Mouse (Mus musculus): Measurements from ENCODE around the gene Loxl4. TPM values are rescaled to one million over a fixed set of nuclear protein-coding genes. Genes with fewer than 3 reads are reported as not detected.

Loxl4 gene
- polyA plus RNA-seq, 1 experiment: 0.08 TPM

DNA sequence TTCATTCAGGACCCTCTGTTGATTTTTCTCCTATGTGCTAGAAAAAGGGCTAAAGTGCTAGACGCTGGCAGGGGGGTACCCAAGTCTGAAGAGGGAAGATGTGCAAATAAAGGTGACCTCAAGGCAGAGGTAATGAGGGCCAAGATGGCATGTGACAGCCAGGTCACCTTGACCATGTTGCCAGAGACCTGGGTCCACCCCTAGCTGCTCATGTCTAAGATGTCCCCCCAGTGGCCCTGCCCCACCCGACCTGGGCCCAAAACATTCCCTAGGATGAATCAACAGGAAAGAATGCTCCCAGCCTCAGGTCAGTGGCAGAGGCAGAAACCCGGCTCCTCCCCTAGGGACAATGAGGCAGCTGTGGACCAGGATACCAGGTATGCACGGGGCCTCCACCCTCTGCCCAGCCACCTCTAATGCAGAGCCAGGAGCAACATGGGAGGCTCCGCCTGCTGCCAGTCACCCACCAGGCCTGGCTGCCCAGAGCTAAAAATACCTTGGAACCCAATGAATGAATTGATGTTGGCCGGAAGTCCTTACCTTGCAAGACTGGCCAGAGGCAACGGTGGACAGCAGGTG, 1.1 kb upstream of the Loxl4 start:
- no peak overlapping the region for H3K27ac ChIP-seq (ENCODE audit: insufficient read depth, low read length)
- no peaks in the 10 kb centered on the region for H3K4me1 ChIP-seq (ENCODE audit: control insufficient read depth, insufficient read depth, low read length)
- no peak overlapping the region for H3K4me3 ChIP-seq (ENCODE audit: insufficient read depth, low read length)
- TF ChIP-seq CTCF (IDR thresholded peaks at IDR 0.05; ENCODE audit: extremely low read depth, insufficient read depth, low read length) (no peak), POLR2A (IDR thresholded peaks at IDR 0.05; ENCODE audit: extremely low read depth, insufficient read depth, low read length) (no peak)

DNA sequence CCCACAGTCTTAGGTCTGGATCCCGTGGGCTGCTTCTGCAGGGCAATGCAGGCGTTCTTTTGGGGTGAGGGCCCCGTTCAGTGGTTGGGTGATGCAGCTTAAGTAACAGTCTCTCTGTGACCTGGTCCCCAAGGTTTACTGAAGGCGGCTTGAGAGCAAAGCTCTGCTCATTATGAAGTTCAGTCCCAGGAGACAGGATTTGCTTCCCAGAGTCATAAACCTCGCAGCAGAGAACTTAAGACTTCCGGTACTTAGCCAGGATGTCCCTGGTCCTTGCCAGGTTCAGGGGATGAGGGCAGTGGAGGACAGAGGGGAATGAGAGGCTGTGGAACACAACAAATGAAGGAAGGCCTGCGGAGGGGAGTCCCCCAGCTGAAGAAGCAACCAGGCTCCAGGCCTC, 503 bp upstream of the Loxl4 start:
- TF ChIP-seq POLR2A (IDR thresholded peaks at IDR 0.05; ENCODE audit: extremely low read depth, insufficient read depth, low read length) (no peak), CTCF (IDR thresholded peaks at IDR 0.05; ENCODE audit: extremely low read depth, insufficient read depth, low read length) (no peak)
- Histone ChIP-seq H3K4me3 (ENCODE audit: insufficient read depth, low read length) (no peak overlapping the region), H3K4me1 (ENCODE audit: control insufficient read depth, insufficient read depth, low read length) (no peaks in the 10 kb centered on the region), H3K27ac (ENCODE audit: insufficient read depth, low read length) (no peak overlapping the region)

DNA sequence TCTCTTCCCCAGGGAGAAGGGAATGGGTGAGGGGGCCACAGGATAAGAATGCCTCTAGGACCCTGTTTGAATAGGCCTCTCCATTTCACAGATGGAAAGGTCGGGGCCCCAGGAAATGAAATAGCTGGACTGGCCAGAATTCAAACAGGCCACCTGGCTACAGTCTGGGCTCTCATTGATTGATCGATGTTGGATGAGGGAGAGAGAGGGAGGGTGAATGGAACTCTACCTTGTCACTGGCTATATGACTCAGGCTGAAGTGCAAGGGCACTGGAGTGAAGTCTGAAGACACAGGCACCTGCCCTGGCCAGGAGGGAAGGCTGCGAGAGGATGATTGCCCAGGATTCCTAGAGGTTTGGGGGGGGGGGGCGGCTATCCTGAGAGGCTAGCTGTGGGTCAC, 867 bp downstream of the Loxl4 start:
- Histone ChIP-seq H3K27ac (ENCODE audit: insufficient read depth, low read length) (no peak overlapping the region), H3K4me3 (ENCODE audit: insufficient read depth, low read length) (no peak overlapping the region), H3K4me1 (ENCODE audit: control insufficient read depth, insufficient read depth, low read length) (no peaks in the 10 kb centered on the region)
- TF ChIP-seq CTCF (IDR thresholded peaks at IDR 0.05; ENCODE audit: extremely low read depth, insufficient read depth, low read length) (no peak), POLR2A (IDR thresholded peaks at IDR 0.05; ENCODE audit: extremely low read depth, insufficient read depth, low read length) (no peak)

DNA sequence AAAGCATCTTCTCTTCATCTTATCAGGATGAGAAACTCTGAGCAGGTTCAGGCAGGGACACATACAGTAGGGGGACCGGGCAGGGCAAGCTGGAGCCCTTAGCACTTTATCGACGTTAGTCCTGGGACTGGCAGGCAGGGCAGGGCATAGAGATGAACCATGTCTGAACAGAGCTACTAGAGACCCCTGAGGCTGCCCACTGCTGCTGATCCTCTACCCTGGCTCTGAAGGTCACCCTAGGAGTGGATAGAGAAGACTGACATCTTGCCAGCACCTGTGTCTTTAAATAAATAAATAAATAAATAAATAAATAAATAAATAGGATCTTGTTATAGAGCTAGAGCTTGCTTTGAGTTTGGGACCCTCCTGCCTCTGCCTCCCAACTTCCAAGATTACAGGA, 2.9 kb downstream of the Loxl4 start:
- Histone ChIP-seq H3K4me1 (ENCODE audit: control insufficient read depth, insufficient read depth, low read length) (no peaks in the 10 kb centered on the region), H3K27ac (ENCODE audit: insufficient read depth, low read length) (no peak overlapping the region), H3K4me3 (ENCODE audit: insufficient read depth, low read length) (no peak overlapping the region)
- TF ChIP-seq POLR2A (IDR thresholded peaks at IDR 0.05; ENCODE audit: extremely low read depth, insufficient read depth, low read length) (no peak), CTCF (IDR thresholded peaks at IDR 0.05; ENCODE audit: extremely low read depth, insufficient read depth, low read length) (no peak)

DNA sequence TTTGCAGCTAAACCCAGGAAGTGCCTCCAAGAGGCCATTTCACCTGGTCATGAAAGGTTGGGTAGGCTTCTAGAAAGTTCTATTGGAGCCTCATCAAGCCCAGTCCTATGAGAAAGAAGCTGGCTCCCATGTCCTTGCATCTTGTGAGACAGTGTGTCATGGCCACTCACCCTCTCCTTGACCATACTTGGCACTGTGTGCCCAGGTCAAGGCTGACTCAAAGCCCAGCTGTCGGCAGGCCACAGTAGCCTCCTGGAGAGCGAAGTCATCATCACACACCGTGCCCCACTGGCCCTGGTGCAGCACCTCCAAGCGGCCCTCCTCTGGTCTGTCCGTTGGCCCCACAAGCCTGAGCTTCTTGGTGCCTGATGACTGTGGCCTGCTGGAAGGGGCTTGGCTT, 4.5 kb downstream of the Loxl4 start:
- TF ChIP-seq POLR2A (IDR thresholded peaks at IDR 0.05; ENCODE audit: extremely low read depth, insufficient read depth, low read length) (no peak), CTCF (IDR thresholded peaks at IDR 0.05; ENCODE audit: extremely low read depth, insufficient read depth, low read length) (no peak)
- H3K4me3 ChIP-seq (ENCODE audit: insufficient read depth, low read length): no peak overlapping the region
- no peaks in the 10 kb centered on the region for H3K4me1 ChIP-seq (ENCODE audit: control insufficient read depth, insufficient read depth, low read length)
- no peak overlapping the region for H3K27ac ChIP-seq (ENCODE audit: insufficient read depth, low read length)

DNA sequence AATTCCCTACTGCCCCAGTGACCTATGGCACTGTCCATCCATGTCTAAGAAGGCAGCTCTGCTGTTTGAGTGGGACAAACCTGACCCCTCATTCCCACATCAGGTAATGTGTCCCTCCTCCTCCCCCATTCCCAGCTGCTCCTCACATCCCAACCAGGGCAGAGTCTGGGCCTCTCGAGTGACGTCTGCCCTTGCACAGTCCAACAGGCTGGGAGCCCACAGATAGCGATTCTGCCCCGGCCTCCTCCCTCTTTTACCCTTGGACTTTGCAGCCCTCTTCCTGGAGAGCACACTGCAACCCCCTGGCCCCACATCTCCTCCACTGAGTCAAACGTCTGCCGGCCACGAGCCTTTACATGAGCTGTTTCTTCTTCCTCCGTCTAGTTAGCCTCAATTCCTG, 10.0 kb downstream of the Loxl4 start:
- no peak for TF ChIP-seq CTCF (IDR thresholded peaks at IDR 0.05; ENCODE audit: extremely low read depth, insufficient read depth, low read length)
- no peak for TF ChIP-seq POLR2A (IDR thresholded peaks at IDR 0.05; ENCODE audit: extremely low read depth, insufficient read depth, low read length)
- Histone ChIP-seq H3K4me3 (ENCODE audit: insufficient read depth, low read length) (no peak overlapping the region), H3K27ac (ENCODE audit: insufficient read depth, low read length) (no peak overlapping the region), H3K4me1 (ENCODE audit: control insufficient read depth, insufficient read depth, low read length) (no peaks in the 10 kb centered on the region)

DNA sequence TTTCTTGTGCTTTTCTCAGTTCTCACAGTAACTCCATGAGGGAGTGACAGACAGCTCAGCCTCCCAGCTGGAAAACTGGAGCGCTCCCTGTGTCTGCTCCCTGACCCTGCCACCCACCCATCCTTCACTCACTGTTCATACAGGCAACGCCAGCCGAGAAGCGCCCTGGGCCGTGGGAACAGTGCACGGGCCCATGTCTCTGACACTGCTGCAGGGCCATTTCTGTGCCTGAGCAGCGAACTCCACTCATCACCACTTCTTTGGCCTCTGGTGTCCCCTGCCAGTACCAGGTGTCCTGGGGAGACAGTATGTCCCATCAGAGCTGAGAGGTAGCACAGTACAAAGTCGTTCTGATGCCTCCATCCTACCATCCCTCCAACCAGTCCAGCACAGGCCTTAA, 10.6 kb downstream of the Loxl4 start:
- no peak for TF ChIP-seq POLR2A (IDR thresholded peaks at IDR 0.05; ENCODE audit: extremely low read depth, insufficient read depth, low read length)
- TF ChIP-seq CTCF (IDR thresholded peaks at IDR 0.05; ENCODE audit: extremely low read depth, insufficient read depth, low read length): no peak
- Histone ChIP-seq H3K4me3 (ENCODE audit: insufficient read depth, low read length) (no peak overlapping the region), H3K27ac (ENCODE audit: insufficient read depth, low read length) (no peak overlapping the region), H3K4me1 (ENCODE audit: control insufficient read depth, insufficient read depth, low read length) (no peaks in the 10 kb centered on the region)

DNA sequence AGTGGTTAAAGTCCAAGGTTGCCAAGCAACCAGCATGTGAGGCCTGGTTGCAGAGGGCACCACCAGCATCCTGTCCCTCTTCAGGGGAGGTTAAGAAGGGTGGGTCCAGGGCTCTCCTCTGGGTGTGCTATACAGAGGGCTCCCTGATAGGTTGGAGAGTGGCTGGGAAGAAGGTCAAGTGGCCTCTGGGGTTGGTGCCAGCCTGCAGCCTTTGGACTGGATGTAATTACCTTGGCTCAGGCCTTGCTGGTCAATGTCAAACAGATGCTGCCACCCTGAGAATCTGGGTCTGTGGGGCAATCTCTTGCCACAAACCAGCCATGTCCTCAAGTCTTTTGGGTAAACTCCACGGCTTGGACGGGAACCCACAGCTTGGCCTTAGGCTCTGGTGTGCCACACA, 11.2 kb downstream of the Loxl4 start:
- no peak overlapping the region for H3K4me3 ChIP-seq (ENCODE audit: insufficient read depth, low read length)
- H3K4me1 ChIP-seq (ENCODE audit: control insufficient read depth, insufficient read depth, low read length): no peaks in the 10 kb centered on the region
- no peak overlapping the region for H3K27ac ChIP-seq (ENCODE audit: insufficient read depth, low read length)
- TF ChIP-seq CTCF (IDR thresholded peaks at IDR 0.05; ENCODE audit: extremely low read depth, insufficient read depth, low read length): no peak
- TF ChIP-seq POLR2A (IDR thresholded peaks at IDR 0.05; ENCODE audit: extremely low read depth, insufficient read depth, low read length): no peak

DNA sequence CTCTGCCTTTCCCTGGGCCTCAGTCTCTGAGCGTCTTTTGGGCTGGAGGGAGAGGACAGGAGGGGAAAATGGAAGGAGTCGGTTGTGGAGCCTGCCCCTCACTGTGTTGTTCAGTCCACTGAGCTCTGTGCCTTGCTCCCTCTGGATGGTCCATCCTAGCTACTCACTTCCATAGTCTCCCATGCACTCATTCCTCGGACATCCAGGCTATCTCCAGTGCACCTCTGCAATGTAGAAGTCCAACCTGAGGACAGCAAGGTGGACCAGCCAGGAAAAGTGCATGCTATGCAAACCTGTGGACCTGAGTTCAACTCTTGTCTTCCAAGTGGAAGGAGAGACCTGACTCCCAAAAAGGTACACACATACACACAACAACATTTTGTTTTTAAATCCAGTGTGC, 12.0 kb downstream of the Loxl4 start:
- no peak for TF ChIP-seq POLR2A (IDR thresholded peaks at IDR 0.05; ENCODE audit: extremely low read depth, insufficient read depth, low read length)
- no peak for TF ChIP-seq CTCF (IDR thresholded peaks at IDR 0.05; ENCODE audit: extremely low read depth, insufficient read depth, low read length)
- no peak overlapping the region for H3K27ac ChIP-seq (ENCODE audit: insufficient read depth, low read length)
- H3K4me1 ChIP-seq (ENCODE audit: control insufficient read depth, insufficient read depth, low read length): no peaks in the 10 kb centered on the region
- no peak overlapping the region for H3K4me3 ChIP-seq (ENCODE audit: insufficient read depth, low read length)

DNA sequence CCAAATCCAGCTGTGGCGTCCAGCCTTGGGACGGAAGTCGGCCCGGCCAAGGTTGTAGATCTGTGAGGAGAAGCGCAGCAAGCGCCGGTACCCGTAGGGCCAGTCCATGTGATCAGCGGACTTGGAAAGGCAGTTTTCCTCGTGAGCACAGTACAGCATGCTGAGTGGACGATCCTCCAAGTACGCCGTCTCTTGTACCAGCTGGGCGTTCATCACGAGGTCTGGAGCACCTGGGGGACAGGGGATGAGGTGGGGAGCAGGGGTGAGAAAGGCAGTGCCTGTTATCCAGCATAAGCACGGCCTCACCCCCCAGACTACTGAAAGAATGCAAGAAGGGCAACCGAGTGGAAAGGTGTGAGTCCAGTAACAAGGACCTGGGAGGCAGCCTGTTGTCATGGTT, 12.7 kb downstream of the Loxl4 start:
- Histone ChIP-seq H3K27ac (ENCODE audit: insufficient read depth, low read length) (no peak overlapping the region), H3K4me3 (ENCODE audit: insufficient read depth, low read length) (no peak overlapping the region), H3K4me1 (ENCODE audit: control insufficient read depth, insufficient read depth, low read length) (no peaks in the 10 kb centered on the region)
- TF ChIP-seq CTCF (IDR thresholded peaks at IDR 0.05; ENCODE audit: extremely low read depth, insufficient read depth, low read length) (no peak), POLR2A (IDR thresholded peaks at IDR 0.05; ENCODE audit: extremely low read depth, insufficient read depth, low read length) (no peak)
